Mouse (Mus musculus) neutrophil, adult 5-6 weeks (primary cell): ENCODE results near the gene Wdr34. TPM values are rescaled to one million over a fixed set of nuclear protein-coding genes. Genes with fewer than 3 reads are reported as not detected.

Source experiments
- ATAC-seq: fragments of 151-379, 151-347 bp; 2 replicates; pipeline ENCODE4 v1.8.0; 2017; ENCODE audit warnings: mild to moderate bottlenecking, moderate TSS enrichment; ENCODE audit not compliant: insufficient number of reproducible peaks, poor library complexity, low FRiP score, severe bottlenecking; ENCODE audit errors: extremely low read depth
- total RNA-seq: library from RNA; stranded (forward); fragments of 200-1000 nt; gene quantifications from 2 replicates; pipeline ENCODE4 v1.2.3, GENCODE M21; 2017

Wdr34 gene
- total RNA-seq, 1 experiment from 2014 or later = 0.70 TPM

- ATAC-seq = peak; percentile 66
These were observed 6.2 kb downstream of the Wdr34 start for GRCm38 (mm10) chr2:30042445-30042844.

- ATAC-seq = no peak
These were observed 9.0 kb downstream of the Wdr34 start for GRCm38 (mm10) chr2:30039687-30040086.

- ATAC-seq = no peak
These were observed 10.3 kb downstream of the Wdr34 start for GRCm38 (mm10) chr2:30038370-30038769.

GRCm38 (mm10) chr2:30037762-30038161, 10.9 kb downstream of the Wdr34 start:
- ATAC-seq = no peak

GRCm38 (mm10) chr2:30032957-30033356, 15.7 kb downstream of the Wdr34 start:
- ATAC-seq = no peak

GRCm38 (mm10) chr2:30032244-30032846, 16.3 kb downstream of the Wdr34 start:
- ATAC-seq = no peak

- ATAC-seq = no peak
These were observed 21.7 kb downstream of the Wdr34 start for GRCm38 (mm10) chr2:30026997-30027396.

- ATAC-seq = no peak
These were observed 23.2 kb downstream of the Wdr34 start for GRCm38 (mm10) chr2:30025454-30025853.

- no peak for ATAC-seq
These were observed 34.2 kb downstream of the Wdr34 start for GRCm38 (mm10) chr2:30014326-30014966.

GRCm38 (mm10) chr2:30010840-30011281, 37.8 kb downstream of the Wdr34 start:
- ATAC-seq = no peak

- ATAC-seq = no peak
These were observed 39.6 kb downstream of the Wdr34 start for GRCm38 (mm10) chr2:30009101-30009500.

GRCm38 (mm10) chr2:29991962-29992361, 56.7 kb downstream of the Wdr34 start:
- ATAC-seq = no peak

Other genes starting within 250 kb of the Wdr34 start
- gene Slc27a4, start 246.2 kb downstream of the Wdr34 start, total RNA-seq = 26.2 and 27.9 TPM in 2 replicates
- gene Urm1, start 228.8 kb downstream of the Wdr34 start, total RNA-seq = 11.4 and 12.0 TPM in 2 replicates
- 0.23 and 0.25 TPM in 2 replicates for gene Cercam, start 179.7 kb downstream of the Wdr34 start, total RNA-seq
- 78.0 and 84.3 TPM in 2 replicates for gene Odf2, start 159.7 kb downstream of the Wdr34 start, total RNA-seq
- gene Gle1, start 113.5 kb downstream of the Wdr34 start, total RNA-seq = 73.9 and 79.8 TPM in 2 replicates
- gene Sptan1, start 83.3 kb downstream of the Wdr34 start, total RNA-seq = 259 and 285 TPM in 2 replicates
- gene Set, start 8.5 kb upstream of the Wdr34 start, total RNA-seq = 313 and 345 TPM in 2 replicates
- 1.0 and 1.8 TPM in 2 replicates for gene Pkn3, start 28.8 kb upstream of the Wdr34 start, total RNA-seq
- gene Zdhhc12, start 44.8 kb upstream of the Wdr34 start, total RNA-seq = 10.1 and 11.2 TPM in 2 replicates
- 43.1 and 46.3 TPM in 2 replicates for gene Zer1, start 75.7 kb upstream of the Wdr34 start, total RNA-seq
- gene Tbc1d13, start 84.9 kb upstream of the Wdr34 start, total RNA-seq = 40.9 and 50.9 TPM in 2 replicates
- gene Endog, start 122.6 kb upstream of the Wdr34 start, total RNA-seq = 1.3 and 3.9 TPM in 2 replicates
- 8.3 and 15.7 TPM in 2 replicates for gene Spout1, start 129.6 kb upstream of the Wdr34 start, total RNA-seq
- 7.1 and 7.5 TPM in 2 replicates for gene Kyat1, start 157.0 kb upstream of the Wdr34 start, total RNA-seq
- 20.7 and 22.5 TPM in 2 replicates for gene Lrrc8a, start 188.8 kb upstream of the Wdr34 start, total RNA-seq
- 2.0 and 2.9 TPM in 2 replicates for gene Gm28035, start 191.7 kb upstream of the Wdr34 start, total RNA-seq
- gene Phyhd1, start 217.3 kb upstream of the Wdr34 start, total RNA-seq = 3.8 and 6.0 TPM in 2 replicates
- gene Gm28038, start 232.2 kb upstream of the Wdr34 start, total RNA-seq = not detected in 2 replicates
- gene Dolk, start 237.5 kb upstream of the Wdr34 start, total RNA-seq = 9.0 and 10.3 TPM in 2 replicates
- gene Nup188, start 237.5 kb upstream of the Wdr34 start, total RNA-seq = 14.6 and 14.8 TPM in 2 replicates